Mouse (Mus musculus) thymus, adult 18-20 months (tissue): Measurements from ENCODE around the gene Icam2.
A peak's percentile ranks its signal among the peaks of the same experiment; 100 is the strongest.

Experiments
- DNase-seq, 2 experiments: peaks; one replicate each; pipeline ENCODE4 v3.0.0; 2022; ENCODE audit warnings: mixed read lengths in 2 of 2

Icam2 gene

GRCm38 (mm10) chr11:106390757-106391156 is 2.9 kb upstream of the Icam2 start:
- DNase-seq, result no peak

- no peak for DNase-seq
Observed at GRCm38 (mm10) chr11:106389611-106390010, 1.7 kb upstream of the Icam2 start.

- peak in 1 of 2 experiments; percentile 36 for DNase-seq
Observed at GRCm38 (mm10) chr11:106387020-106387419, 855 bp downstream of the Icam2 start.

- DNase-seq, result no peak
Observed at GRCm38 (mm10) chr11:106386409-106386808, 1.5 kb downstream of the Icam2 start.

GRCm38 (mm10) chr11:106383051-106383790 is 4.7 kb downstream of the Icam2 start:
- DNase-seq, result no peak

GRCm38 (mm10) chr11:106382424-106382823 is 5.5 kb downstream of the Icam2 start:
- no peak for DNase-seq

GRCm38 (mm10) chr11:106381883-106382282 is 6.0 kb downstream of the Icam2 start:
- no peak for DNase-seq

GRCm38 (mm10) chr11:106381011-106381410 is 6.9 kb downstream of the Icam2 start:
- no peak for DNase-seq

- no peak for DNase-seq
Observed at GRCm38 (mm10) chr11:106374979-106375378, 12.9 kb downstream of the Icam2 start.

- peak; percentile 63 to 82 for DNase-seq
Observed at GRCm38 (mm10) chr11:106374559-106374958, 13.3 kb downstream of the Icam2 start.

GRCm38 (mm10) chr11:106373998-106374397 is 13.9 kb downstream of the Icam2 start:
- DNase-seq, result no peak

GRCm38 (mm10) chr11:106366316-106366715 is 21.6 kb downstream of the Icam2 start:
- peak; percentile 48 to 63 for DNase-seq

- no peak for DNase-seq
Observed at GRCm38 (mm10) chr11:106365366-106365765, 22.5 kb downstream of the Icam2 start, which contains the start of gene Prr29. Prr29 (plus strand) TSS chr11:106365472.

GRCm38 (mm10) chr11:106364712-106365111 is 23.2 kb downstream of the Icam2 start:
- DNase-seq, result no peak

GRCm38 (mm10) chr11:106359350-106359749 is 28.5 kb downstream of the Icam2 start:
- no peak for DNase-seq

GRCm38 (mm10) chr11:106355382-106356128 is 32.3 kb downstream of the Icam2 start:
- no peak for DNase-seq

GRCm38 (mm10) chr11:106354181-106354580 is 33.7 kb downstream of the Icam2 start:
- no peak for DNase-seq

GRCm38 (mm10) chr11:106353188-106353587 is 34.7 kb downstream of the Icam2 start, which contains the start of gene Scn4a:
Scn4a (minus strand) TSS chr11:106353288.
- no peak for DNase-seq

GRCm38 (mm10) chr11:106351941-106352340 is 35.9 kb downstream of the Icam2 start:
- no peak for DNase-seq

GRCm38 (mm10) chr11:106351253-106351652 is 36.6 kb downstream of the Icam2 start:
- DNase-seq, result no peak

- no peak for DNase-seq
Observed at GRCm38 (mm10) chr11:106350853-106351252, 37.0 kb downstream of the Icam2 start.

- no peak for DNase-seq
Observed at GRCm38 (mm10) chr11:106349772-106350171, 38.1 kb downstream of the Icam2 start.

GRCm38 (mm10) chr11:106344910-106345309 is 43.0 kb downstream of the Icam2 start:
- no peak for DNase-seq

GRCm38 (mm10) chr11:106340990-106341520 is 46.8 kb downstream of the Icam2 start:
- no peak for DNase-seq
